ENCODE assay signal across 8 mouse cellular contexts in the genomic region with DNA sequence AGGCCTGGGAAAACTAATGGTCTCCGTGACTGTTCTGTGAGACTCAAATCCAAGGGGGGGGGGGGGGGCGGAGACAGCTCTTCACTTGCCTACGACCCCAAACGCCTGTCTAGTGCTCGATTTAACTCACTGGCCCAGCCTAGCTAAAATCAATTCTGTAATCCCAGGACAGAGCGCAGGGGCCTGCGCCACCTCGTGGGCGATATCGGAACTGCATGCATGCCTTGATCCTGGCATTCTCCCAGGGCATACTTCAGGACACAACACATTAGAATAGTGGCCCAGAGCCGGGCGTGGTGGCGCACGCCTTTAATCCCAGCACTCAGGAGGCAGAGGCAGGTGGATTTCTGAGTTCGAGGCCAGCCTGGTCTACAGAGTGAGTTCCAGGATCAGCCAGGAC. TPM values are rescaled to one million over a fixed set of nuclear protein-coding genes. Genes with fewer than 3 reads are reported as not detected.
A peak's percentile ranks its signal among the peaks of the same experiment; 100 is the strongest.
DNase-seq lines count a peak whose midpoint lies in the region; ATAC-seq and TF ChIP-seq lines count a peak whose summit lies in the region.

No protein-coding gene starts in this region.

- H3K27me3 ChIP-seq in lung, embryonic 15.5 days, result no peaks in the 10 kb centered on the region

- in situ Hi-C loops in ES-E14 (cut with MboI; ENCODE audit: low sequenced_read_pairs in 2 of 2, unreplicated experiment in 2 of 2), result loop anchor here (5.0 to 25.0 kb wide), 3 partner anchors 159 to 386 kb away; partner anchors contain the start of gene Cryzl2 (in 1 of the 2)

- DNase-seq in ES-E14 (ENCODE audit: low read depth, low spot score), result peak; percentile 80
- DNase-seq in cerebellum, adult 18-20 months, result peak; percentile 70 to 85
- peak; percentile 93 for DNase-seq in forelimb bud, embryonic 11.5 days (ENCODE audit: low read depth, low spot score)
- DNase-seq in layer of hippocampus, adult 8-10 months (ENCODE audit: low spot score in 2 of 2), result peak; percentile 48 to 88
- DNase-seq in ovary, postnatal 14 days (ENCODE audit: low spot score), result peak; percentile 84
- DNase-seq in thymus, postnatal 25 days, result peak; percentile 78

- peaks cover 2 to 20% of the 10 kb centered on the region in 2 experiments for H3K4me1 ChIP-seq in ES-E14 (ENCODE audit: control insufficient read depth in 2 of 2, insufficient read depth in 2 of 2, low read length in 2 of 2, poor library complexity in 1 of 2)
- H3K4me1 ChIP-seq in lung, embryonic 15.5 days, result peaks cover 11% of the 10 kb centered on the region; the same call in 1 of the 2 replicates

- H3K9me3 ChIP-seq in ES-E14 (ENCODE audit: control insufficient read depth, insufficient read depth, low read depth, low read length), result no peaks in the 10 kb centered on the region
- no peaks in the 10 kb centered on the region for H3K9me3 ChIP-seq in lung, embryonic 15.5 days

- no peak overlapping the region for H3K27ac ChIP-seq in ES-E14 (ENCODE audit: insufficient read depth, low read depth, low read length, poor library complexity, severe bottlenecking)
- no peak overlapping the region for H3K27ac ChIP-seq in lung, embryonic 15.5 days

- H3K4me3 ChIP-seq in ES-E14 (ENCODE audit: insufficient read depth in 1 of 2, low read depth in 1 of 2, low read length in 2 of 2, poor library complexity in 1 of 2, severe bottlenecking in 1 of 2), result no peak overlapping the region
- H3K4me3 ChIP-seq in lung, embryonic 15.5 days, result no peak overlapping the region

- peak; percentile 61 to 77; a peak in 3 of 4 replicates for ATAC-seq in hematopoietic stem cell, adult 5-6 weeks (replicated peaks in 1 of 2; ENCODE audit: insufficient read depth in 1 of 2, low FRiP score in 2 of 2, low TSS enrichment in 1 of 2, low read depth in 1 of 2, poor library complexity in 2 of 2, severe bottlenecking in 2 of 2)
- ATAC-seq in lung, embryonic 15.5 days (ENCODE audit: borderline replicate concordance, extremely low read depth, low FRiP score, low TSS enrichment), result peak; percentile 56

- H3K9ac ChIP-seq in ES-E14 (ENCODE audit: insufficient read depth, low read depth, low read length, poor library complexity, severe bottlenecking), result no peak overlapping the region
- no peak overlapping the region for H3K9ac ChIP-seq in lung, embryonic 15.5 days

- H3K4me2 ChIP-seq in lung, embryonic 15.5 days, result peak overlapping the region; percentile 24; the same call in 1 of the 2 replicates

- H3K36me3 ChIP-seq in ES-E14 (ENCODE audit: control insufficient read depth, insufficient read depth, low read length, poor library complexity, severe bottlenecking), result no peaks in the 10 kb centered on the region
- H3K36me3 ChIP-seq in lung, embryonic 15.5 days, result no peaks in the 10 kb centered on the region

- WGBS in lung, embryonic 15.5 days, result 5% methylated on average over 15 of the region's 15 CpGs

TF ChIP-seq in ES-E14, 5 proteins besides CTCF, POLR2A, EP300 and RAD21:
- TF ChIP-seq HCFC1 (IDR thresholded peaks at IDR 0.05; ENCODE audit: borderline replicate concordance, insufficient read depth, low read length) (no peak), MAFK (IDR thresholded peaks at IDR 0.05; ENCODE audit: insufficient read depth, low read depth, low read length) (no peak), ZC3H11A (IDR thresholded peaks at IDR 0.05; ENCODE audit: borderline replicate concordance, low read depth, low read length) (peak; percentile 76; the same call in 1 of the 2 replicates)

RNA-seq across cellular contexts. Expression of gene Tex35, which starts 32.2 kb away (rescaled TPM):
- total RNA-seq in ES-E14 (2012; rRNA removed), result not detected in 2 replicates
- not detected in 2 replicates for total RNA-seq in hematopoietic stem cell, adult 5-6 weeks (2017)
- total RNA-seq in layer of hippocampus, adult 8-10 months (2022), result under 1 TPM in 1 of 4 experiments, not detected in 3; 0.65 TPM
- polyA plus RNA-seq in lung, embryonic 15.5 days (2015; fragmentation: Nextera tagmentation; extraction: Ambion mirVana), result not detected in 2 replicates
